Mouse (Mus musculus) midbrain, embryonic 13.5 days (tissue): ENCODE measurements at regions not wholly inside any gene's neighbourhood (a gene's known extent, or its start where the extent isn't known, plus 50 kb on each side); places are given as distances from the start of the nearest gene placed in this dataset.

ENCODE experiments used
- ATAC-seq: fragments of 200-750 bp; cut with Nextera tagmentation; 2 replicates; pipeline ENCODE4 v1.8.0; 2017; ENCODE audit warnings: mild to moderate bottlenecking, moderate TSS enrichment, moderate library complexity
- H3K27ac ChIP-seq: fragments of 300-500 bp; sonication (generic); 2 replicates; pipeline ENCODE4 v1.5.1; 2015; ENCODE audit warnings: inconsistent platforms, mild to moderate bottlenecking, moderate library complexity
- H3K27me3 ChIP-seq: fragments of 300-500 bp; sonication (generic); 2 replicates; pipeline ENCODE4 v1.6.1; 2015; ENCODE audit warnings: mild to moderate bottlenecking, inconsistent platforms
- H3K36me3 ChIP-seq: fragments of 300-500 bp; sonication (generic); 2 replicates; pipeline ENCODE4 v1.6.1; 2015; ENCODE audit warnings: mild to moderate bottlenecking, inconsistent platforms
- H3K4me1 ChIP-seq: fragments of 300-500 bp; sonication (generic); replicated peaks from 2 replicates; pipeline ENCODE4 v1.6.1; 2015; ENCODE audit warnings: inconsistent platforms
- H3K4me2 ChIP-seq: fragments of 300-500 bp; sonication (generic); replicated peaks from 2 replicates; pipeline ENCODE4 v1.6.1; 2015; ENCODE audit warnings: moderate library complexity, mild to moderate bottlenecking, inconsistent platforms
- H3K4me3 ChIP-seq: fragments of 300-500 bp; sonication (generic); replicated peaks from 2 replicates; pipeline ENCODE4 v1.5.1; 2015; ENCODE audit warnings: mild to moderate bottlenecking, inconsistent platforms
- H3K9ac ChIP-seq: fragments of 300-500 bp; sonication (generic); replicated peaks from 2 replicates; pipeline ENCODE4 v1.6.1; 2015; ENCODE audit warnings: mild to moderate bottlenecking, inconsistent platforms
- H3K9me3 ChIP-seq: fragments of 300-500 bp; sonication (generic); 2 replicates; pipeline ENCODE4 v1.6.1; 2016; ENCODE audit warnings: mild to moderate bottlenecking, inconsistent platforms
- WGBS: fragments of 180-500 bp; shearing (Covaris S2); methylation state at CpG from one replicate; pipeline ENCODE4 v1.1.7; 2015; 5-methylcytosine and 5-hydroxymethylcytosine counted together

DNA sequence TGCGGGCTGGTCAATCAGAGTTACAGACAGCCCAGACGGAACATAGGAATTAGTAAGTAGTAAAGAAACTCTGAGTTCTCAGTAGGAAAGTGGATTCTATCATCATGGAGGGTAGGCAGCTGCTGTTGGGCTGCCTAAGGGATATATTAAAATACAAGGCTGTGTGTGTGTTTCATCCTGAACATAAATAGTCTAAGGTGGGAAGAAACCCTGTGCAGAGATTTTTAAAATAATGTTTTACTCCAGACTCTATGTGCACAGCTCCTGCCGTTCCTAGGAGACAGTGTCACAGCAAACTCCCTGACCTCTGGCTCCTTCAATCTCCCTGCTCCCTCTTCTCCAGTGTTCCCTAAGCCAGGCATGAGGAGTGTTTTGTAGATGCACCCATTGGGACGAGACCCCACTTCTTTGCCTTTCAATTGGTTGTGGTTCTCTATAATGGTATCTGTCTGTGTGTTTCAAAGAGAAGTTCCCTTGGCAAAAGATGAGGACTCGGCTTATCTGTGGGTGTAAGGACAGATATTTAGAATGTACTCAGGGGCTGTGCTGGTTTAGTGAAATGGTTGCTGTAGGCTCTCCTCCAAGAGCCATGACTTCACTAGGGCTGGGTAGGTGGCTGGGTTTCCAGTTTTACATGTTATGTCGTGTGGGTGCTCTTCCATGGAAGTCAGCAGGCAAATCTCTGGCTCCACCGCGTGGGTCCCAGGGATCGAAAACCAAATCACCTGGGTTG, 93.1 kb upstream of the Pcbd1 start:
- H3K36me3 ChIP-seq = no peaks in the 10 kb centered on the region
- ATAC-seq = no peak
- no peaks in the 10 kb centered on the region for H3K27me3 ChIP-seq
- no peak overlapping the region for H3K4me3 ChIP-seq
- 87% methylated on average over 9 of the region's 9 CpGs for WGBS
- no peaks in the 10 kb centered on the region; the same call in 1 of the 2 replicates for H3K9me3 ChIP-seq
- no peak overlapping the region for H3K27ac ChIP-seq
- no peak overlapping the region for H3K9ac ChIP-seq
- H3K4me2 ChIP-seq = no peak overlapping the region
- H3K4me1 ChIP-seq = no peaks in the 10 kb centered on the region

DNA sequence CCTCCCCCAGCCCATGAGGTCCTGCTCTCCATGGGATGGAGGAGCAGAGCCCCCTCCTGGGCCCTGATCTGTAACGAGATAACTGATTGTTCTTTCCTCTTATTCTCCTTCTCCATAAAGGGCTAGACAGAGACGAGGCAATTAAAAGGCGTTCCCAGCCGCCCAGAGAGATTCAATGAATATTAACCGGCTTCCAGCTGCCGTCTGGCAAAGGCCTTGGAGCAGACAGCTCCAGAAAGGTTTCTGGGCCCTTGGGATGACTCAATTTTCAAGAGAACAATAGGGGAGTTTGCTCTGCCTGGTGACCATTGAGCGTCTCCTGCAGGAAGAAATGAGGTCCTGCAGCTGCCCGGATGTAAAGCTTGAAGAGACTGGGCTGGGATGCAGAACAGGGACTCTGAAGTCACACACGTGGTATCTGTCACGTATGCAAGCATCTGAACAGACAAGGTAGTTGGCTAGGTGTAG, 104.0 kb upstream of the Pcbd1 start:
- peaks cover 31% of the 10 kb centered on the region for H3K27me3 ChIP-seq
- peak; percentile 78 for ATAC-seq
- H3K9me3 ChIP-seq = no peaks in the 10 kb centered on the region
- no peak overlapping the region for H3K9ac ChIP-seq
- 4% methylated on average over 10 of the region's 10 CpGs for WGBS
- H3K36me3 ChIP-seq = no peaks in the 10 kb centered on the region
- H3K4me3 ChIP-seq = no peak overlapping the region
- peak overlapping the region; percentile 15; the same call in 1 of the 2 replicates for H3K27ac ChIP-seq
- H3K4me1 ChIP-seq = peaks cover 25% of the 10 kb centered on the region
- no peak overlapping the region for H3K4me2 ChIP-seq

DNA sequence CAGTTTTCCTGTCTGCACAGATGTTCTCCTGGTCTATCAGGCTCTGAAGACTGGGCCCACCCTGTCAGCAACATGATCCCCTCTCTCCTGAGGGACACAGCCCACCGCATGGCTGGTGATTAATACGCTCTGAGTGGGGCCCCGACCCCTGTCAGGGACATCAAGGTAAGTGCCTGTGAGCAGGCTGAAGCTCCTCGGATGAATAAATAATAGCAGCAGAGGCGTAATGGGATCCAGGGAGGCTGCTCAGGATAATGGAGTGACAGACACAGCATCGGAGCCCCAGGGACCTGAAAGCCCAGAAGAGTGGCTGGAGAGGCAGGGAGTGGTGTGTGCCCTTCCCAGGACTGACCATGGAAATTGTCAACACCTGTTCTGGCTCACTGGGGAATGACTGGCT, 107.4 kb upstream of the Pcbd1 start:
- WGBS = 21% methylated on average over 6 of the region's 6 CpGs
- Histone ChIP-seq H3K4me1 (peaks cover 36% of the 10 kb centered on the region), H3K4me3 (no peak overlapping the region), H3K9ac (no peak overlapping the region), H3K27me3 (peaks cover 44% of the 10 kb centered on the region), H3K27ac (no peak overlapping the region), H3K4me2 (no peak overlapping the region), H3K9me3 (no peaks in the 10 kb centered on the region), H3K36me3 (no peaks in the 10 kb centered on the region)
- ATAC-seq = peak; percentile 22

DNA sequence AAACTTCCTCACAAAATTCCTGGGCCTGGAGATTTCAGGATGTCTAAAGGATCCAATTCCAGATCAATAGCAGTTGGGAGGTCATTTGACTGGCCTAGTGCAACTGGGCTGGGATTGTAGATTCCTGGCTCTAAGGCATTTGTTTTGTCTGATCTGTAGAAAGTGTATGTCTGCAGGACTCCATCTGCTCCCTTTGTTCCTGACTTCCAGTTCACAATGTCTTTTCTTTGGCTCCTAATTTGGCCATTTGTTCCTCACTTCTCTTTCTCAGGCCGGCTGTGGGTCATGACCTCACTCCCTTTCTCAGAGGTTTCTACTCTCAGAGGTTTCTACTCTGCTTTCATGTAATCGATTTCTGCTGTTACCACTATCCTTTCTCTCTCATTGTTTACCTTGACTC, 115.5 kb upstream of the Pcbd1 start:
- WGBS = 23% methylated on average over 2 of the region's 2 CpGs
- Histone ChIP-seq H3K27me3 (peaks cover 10% of the 10 kb centered on the region), H3K36me3 (no peaks in the 10 kb centered on the region), H3K9ac (no peak overlapping the region), H3K27ac (no peak overlapping the region), H3K4me3 (no peak overlapping the region), H3K4me1 (no peaks in the 10 kb centered on the region), H3K4me2 (no peak overlapping the region), H3K9me3 (0 out of 2 replicates have a peak, but pooled peaks cover 7% of the 10 kb centered on the region)
- no peak for ATAC-seq

DNA sequence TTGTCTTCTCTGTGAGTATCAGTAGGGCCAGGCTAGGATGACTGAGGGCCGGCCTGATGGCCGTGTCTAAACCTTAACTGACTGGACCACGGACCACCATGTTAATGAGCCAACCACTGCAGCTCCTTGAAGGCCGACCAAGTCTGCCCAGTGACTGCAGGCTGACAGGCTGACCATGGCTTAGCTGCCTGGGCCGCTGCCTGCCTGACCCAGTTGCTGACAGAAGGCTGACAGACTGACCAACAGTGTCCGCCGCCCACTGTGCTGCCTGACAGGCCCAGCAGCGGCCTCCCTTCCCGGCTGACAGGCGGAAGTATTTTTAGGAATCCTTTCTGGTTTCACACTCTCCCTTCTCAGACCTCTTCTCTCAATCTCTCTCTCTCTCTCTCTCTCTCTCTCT, 124.3 kb upstream of the Pcbd1 start:
- Histone ChIP-seq H3K27ac (no peak overlapping the region), H3K27me3 (peaks cover 2% of the 10 kb centered on the region; the same call in 1 of the 2 replicates), H3K36me3 (no peaks in the 10 kb centered on the region), H3K4me2 (no peak overlapping the region), H3K4me3 (no peak overlapping the region), H3K9me3 (no peaks in the 10 kb centered on the region), H3K4me1 (0 out of 2 replicates have a peak, but pooled peaks cover 4% of the 10 kb centered on the region), H3K9ac (no peak overlapping the region)
- no peak for ATAC-seq
- WGBS = 78% methylated on average over 10 of the region's 10 CpGs

DNA sequence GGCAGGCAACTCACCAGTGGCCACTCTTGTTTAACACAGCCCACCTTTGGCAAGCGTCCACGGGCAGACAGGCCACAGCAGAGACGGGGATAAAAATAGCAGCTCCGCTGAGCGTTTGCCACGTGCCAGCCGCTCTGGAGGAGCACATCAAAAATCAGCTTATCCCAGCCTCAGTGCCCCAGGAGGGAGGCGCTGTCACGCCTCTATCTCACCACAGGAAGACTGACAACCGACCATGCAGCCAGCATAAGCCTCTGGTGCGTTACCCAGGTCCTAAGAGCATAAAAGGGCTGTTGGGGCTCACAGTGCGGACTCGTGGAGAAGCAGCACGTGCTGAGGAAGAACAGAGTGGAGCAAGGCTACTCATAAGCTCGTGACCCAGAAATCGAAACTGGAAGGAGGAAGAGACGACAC, 126.4 kb upstream of the Unc5b start:
- H3K27ac ChIP-seq = 0 out of 2 replicates have a peak overlapping the region, but pooled peaks have one; percentile 35
- 18% methylated on average over 17 of the region's 17 CpGs for WGBS
- no peak overlapping the region for H3K4me3 ChIP-seq
- H3K36me3 ChIP-seq = no peaks in the 10 kb centered on the region
- peaks cover 11% of the 10 kb centered on the region for H3K27me3 ChIP-seq
- ATAC-seq = peak; percentile 31; the same call in 1 of the 2 replicates
- H3K9ac ChIP-seq = no peak overlapping the region
- no peak overlapping the region for H3K4me2 ChIP-seq
- no peaks in the 10 kb centered on the region for H3K9me3 ChIP-seq
- peaks cover 31% of the 10 kb centered on the region for H3K4me1 ChIP-seq

DNA sequence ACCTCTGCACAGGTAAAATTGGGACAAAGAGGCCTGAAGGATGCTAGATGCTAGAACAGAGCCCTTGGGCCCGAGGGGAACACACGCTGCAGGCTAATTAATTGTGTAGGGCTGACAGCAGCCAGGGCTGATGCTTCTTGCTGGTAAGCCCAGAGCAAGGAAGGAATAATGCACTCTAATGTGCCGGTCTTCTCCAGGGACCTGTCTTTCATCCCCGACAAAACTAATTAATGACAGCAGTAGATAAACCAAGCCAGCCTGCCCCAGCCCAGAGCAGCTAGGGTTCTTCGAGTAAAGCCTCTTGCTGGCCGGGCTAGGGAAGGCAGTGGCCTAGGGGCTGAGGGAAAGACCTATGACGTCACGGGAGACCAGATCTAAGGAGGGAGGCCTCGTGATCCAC, 124.1 kb upstream of the Unc5b start:
- Histone ChIP-seq H3K36me3 (no peaks in the 10 kb centered on the region), H3K27ac (peak overlapping the region; percentile 69), H3K9ac (no peak overlapping the region), H3K4me1 (peaks cover 36% of the 10 kb centered on the region), H3K4me3 (no peak overlapping the region), H3K27me3 (peaks cover 11% of the 10 kb centered on the region), H3K9me3 (no peaks in the 10 kb centered on the region), H3K4me2 (no peak overlapping the region)
- ATAC-seq = peak; percentile 76
- WGBS = 33% methylated on average over 9 of the region's 9 CpGs

DNA sequence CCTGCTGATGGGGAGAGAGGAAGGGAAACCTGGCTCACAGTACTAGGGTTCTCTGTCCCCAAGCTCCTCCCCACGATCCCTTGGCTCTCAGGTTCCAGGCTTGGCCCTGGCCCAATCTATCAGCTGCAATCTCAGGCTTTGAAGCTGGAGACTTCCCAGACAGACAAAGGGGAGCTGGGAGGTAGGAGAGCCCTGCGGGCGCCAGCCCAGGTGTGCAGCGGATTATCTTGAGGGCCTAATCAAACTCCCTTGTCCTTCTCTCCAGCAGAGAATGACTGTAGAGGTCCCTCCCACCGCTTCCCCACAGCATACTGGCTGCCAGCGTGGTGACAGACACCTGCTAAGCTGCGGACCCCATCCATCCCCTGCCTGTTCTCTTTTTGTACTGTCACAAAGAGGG, 121.1 kb upstream of the Unc5b start:
- Histone ChIP-seq H3K9me3 (no peaks in the 10 kb centered on the region), H3K27me3 (no peaks in the 10 kb centered on the region), H3K36me3 (no peaks in the 10 kb centered on the region), H3K9ac (0 out of 2 replicates have a peak overlapping the region, but pooled peaks have one; percentile 14), H3K4me1 (peaks cover 31% of the 10 kb centered on the region), H3K4me2 (no peak overlapping the region), H3K27ac (no peak overlapping the region), H3K4me3 (no peak overlapping the region)
- no peak for ATAC-seq
- 8% methylated on average over 7 of the region's 7 CpGs for WGBS

DNA sequence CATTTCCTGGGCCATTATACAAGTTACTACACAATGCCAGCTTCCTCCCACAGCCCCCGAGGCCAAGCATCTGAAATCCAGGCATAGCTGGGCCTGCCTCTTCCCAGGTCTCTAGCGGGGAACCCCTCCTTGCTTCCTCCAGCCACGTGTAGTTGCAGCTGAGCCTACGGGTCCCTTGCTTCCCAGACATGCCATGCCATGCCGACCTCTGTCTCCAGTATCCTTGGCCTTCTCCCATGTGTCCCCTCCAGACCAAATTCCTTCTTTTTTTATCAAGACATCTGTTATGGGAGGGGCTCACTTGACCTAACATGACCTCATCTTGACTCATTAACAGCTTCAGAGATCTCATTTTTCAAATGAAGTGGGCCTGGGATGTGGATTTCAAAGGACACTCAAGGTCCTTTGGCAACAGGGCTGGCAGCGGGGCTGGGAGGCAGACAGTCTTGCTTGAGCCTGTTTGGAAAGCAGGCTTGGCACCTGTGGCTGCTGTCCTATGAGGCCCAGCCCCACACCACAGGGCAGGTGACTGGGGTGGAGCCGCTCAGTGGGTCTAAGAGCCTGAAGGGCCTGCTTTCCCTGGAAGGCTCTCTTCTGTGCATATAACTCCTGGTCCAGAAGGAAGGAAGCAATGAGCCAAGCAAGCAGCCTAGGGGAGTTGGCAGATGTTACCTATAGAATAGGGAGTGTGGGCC, 117.7 kb upstream of the Unc5b start:
- H3K4me3 ChIP-seq = no peak overlapping the region
- WGBS = 58% methylated on average over 7 of the region's 7 CpGs
- peaks cover 14% of the 10 kb centered on the region for H3K4me1 ChIP-seq
- H3K36me3 ChIP-seq = no peaks in the 10 kb centered on the region
- no peak overlapping the region for H3K27ac ChIP-seq
- no peaks in the 10 kb centered on the region; the same call in 1 of the 2 replicates for H3K27me3 ChIP-seq
- H3K9me3 ChIP-seq = no peaks in the 10 kb centered on the region
- no peak overlapping the region for H3K9ac ChIP-seq
- ATAC-seq = no peak
- H3K4me2 ChIP-seq = no peak overlapping the region

DNA sequence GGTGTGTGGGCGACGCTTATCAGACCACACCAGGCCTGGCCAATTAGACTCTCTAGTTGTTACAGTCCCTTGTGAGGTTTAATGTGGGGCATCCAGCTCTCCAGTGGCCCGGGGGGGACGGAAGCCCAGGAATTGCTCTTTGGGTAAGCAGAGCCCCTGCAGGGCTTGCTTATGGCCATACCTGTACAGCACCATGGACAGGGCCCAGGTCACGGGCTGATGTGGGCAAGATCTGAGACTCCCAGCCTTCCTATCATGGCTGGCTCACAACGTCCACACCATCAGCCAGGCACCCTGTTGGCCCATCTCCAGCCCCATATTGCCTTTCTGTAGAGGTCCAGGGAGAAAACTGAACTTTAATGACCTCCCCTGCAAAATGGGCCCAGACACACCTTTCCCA, 111.7 kb upstream of the Unc5b start:
- 85% methylated on average over 6 of the region's 6 CpGs for WGBS
- no peak overlapping the region for H3K9ac ChIP-seq
- no peak overlapping the region for H3K27ac ChIP-seq
- no peak for ATAC-seq
- H3K4me1 ChIP-seq = peaks cover 10% of the 10 kb centered on the region; the same call in 1 of the 2 replicates
- no peak overlapping the region for H3K4me2 ChIP-seq
- no peaks in the 10 kb centered on the region for H3K9me3 ChIP-seq
- no peak overlapping the region for H3K4me3 ChIP-seq
- H3K36me3 ChIP-seq = no peaks in the 10 kb centered on the region
- H3K27me3 ChIP-seq = peaks cover 2% of the 10 kb centered on the region; the same call in 1 of the 2 replicates

DNA sequence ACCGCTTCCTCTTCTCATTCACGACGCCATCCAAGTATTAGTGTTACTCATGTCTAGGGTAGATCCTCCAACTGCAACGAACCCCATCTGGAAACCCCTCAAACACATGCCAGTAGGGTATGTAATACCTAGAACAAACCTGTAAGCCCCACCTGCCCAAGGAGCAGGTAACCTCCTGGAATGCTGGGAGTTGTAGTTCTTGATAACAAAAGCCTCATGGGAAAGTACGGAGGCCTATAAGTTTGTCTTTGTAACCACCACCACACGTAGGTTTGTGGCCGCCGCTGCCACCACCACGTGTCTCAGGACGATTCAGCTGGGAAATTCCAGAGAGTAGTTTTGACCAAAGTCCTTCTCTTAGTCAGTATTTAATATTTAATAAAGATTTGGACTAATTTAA, 107.4 kb upstream of the Unc5b start:
- 94% methylated on average over 10 of the region's 10 CpGs for WGBS
- Histone ChIP-seq H3K9me3 (no peaks in the 10 kb centered on the region), H3K4me3 (no peak overlapping the region), H3K9ac (no peak overlapping the region), H3K36me3 (no peaks in the 10 kb centered on the region), H3K4me2 (no peak overlapping the region), H3K27ac (no peak overlapping the region), H3K27me3 (peaks cover 9% of the 10 kb centered on the region), H3K4me1 (peaks cover 49% of the 10 kb centered on the region)
- ATAC-seq = no peak

DNA sequence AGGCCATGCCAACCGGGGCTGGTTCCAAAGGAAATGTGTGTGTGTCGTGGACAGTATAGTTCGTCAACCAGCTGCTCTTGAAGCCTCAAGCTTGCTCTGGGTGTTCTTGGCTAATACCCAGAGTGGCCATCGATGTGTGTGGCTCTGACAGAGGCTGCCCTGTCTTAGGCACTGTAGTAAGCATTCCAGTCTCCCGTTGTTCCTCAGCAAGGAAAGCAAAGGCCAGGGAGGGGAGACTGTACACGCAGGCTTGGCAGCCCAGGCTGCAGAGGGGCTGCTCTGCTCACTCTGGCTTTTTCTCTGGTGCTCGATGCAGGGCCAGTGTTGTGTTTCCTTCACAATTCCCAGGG, 106.1 kb upstream of the Unc5b start:
- Histone ChIP-seq H3K4me1 (peaks cover 56% of the 10 kb centered on the region), H3K9ac (no peak overlapping the region), H3K27ac (peak overlapping the region; percentile 81), H3K27me3 (peaks cover 9% of the 10 kb centered on the region), H3K9me3 (no peaks in the 10 kb centered on the region), H3K4me3 (no peak overlapping the region), H3K4me2 (no peak overlapping the region), H3K36me3 (no peaks in the 10 kb centered on the region)
- 29% methylated on average over 7 of the region's 7 CpGs for WGBS
- peak; percentile 34 for ATAC-seq
